Mouse (Mus musculus): ENCODE results near the gene Ptprn2. TPM values are rescaled to one million over a fixed set of nuclear protein-coding genes. Genes with fewer than 3 reads are reported as not detected.

Ptprn2 gene
- polyA plus RNA-seq, 1 experiment: 146 TPM

- no peak for DNase-seq (ENCODE audit: extremely low spot score in 1 of 2, low spot score in 1 of 2)
These were observed 370.8 kb downstream of the Ptprn2 start for GRCm38 (mm10) chr12:116856307-116856706.

- no peak for DNase-seq (ENCODE audit: extremely low spot score in 1 of 2, low spot score in 1 of 2)
These were observed 376.0 kb downstream of the Ptprn2 start for GRCm38 (mm10) chr12:116861360-116862017.

- no peak for DNase-seq (ENCODE audit: extremely low spot score in 1 of 2, low spot score in 1 of 2)
These were observed 377.9 kb downstream of the Ptprn2 start for GRCm38 (mm10) chr12:116863291-116863899.

GRCm38 (mm10) chr12:116873866-116874585 is 388.5 kb downstream of the Ptprn2 start:
- no peak for DNase-seq (ENCODE audit: extremely low spot score in 1 of 2, low spot score in 1 of 2)

GRCm38 (mm10) chr12:116887496-116888281 is 402.2 kb downstream of the Ptprn2 start:
- no peak for DNase-seq (ENCODE audit: extremely low spot score in 1 of 2, low spot score in 1 of 2)

GRCm38 (mm10) chr12:116888856-116889255 is 403.3 kb downstream of the Ptprn2 start:
- no peak for DNase-seq (ENCODE audit: extremely low spot score in 1 of 2, low spot score in 1 of 2)

- DNase-seq (ENCODE audit: extremely low spot score in 1 of 2, low spot score in 1 of 2): no peak
These were observed 407.1 kb downstream of the Ptprn2 start for GRCm38 (mm10) chr12:116892584-116892983.

- DNase-seq (ENCODE audit: extremely low spot score in 1 of 2, low spot score in 1 of 2): no peak
These were observed 411.1 kb downstream of the Ptprn2 start for GRCm38 (mm10) chr12:116896651-116897050.

GRCm38 (mm10) chr12:116901773-116902172 is 416.3 kb downstream of the Ptprn2 start:
- no peak for DNase-seq (ENCODE audit: extremely low spot score in 1 of 2, low spot score in 1 of 2)

- peak in 1 of 2 experiments; percentile 52 for DNase-seq (ENCODE audit: extremely low spot score in 1 of 2, low spot score in 1 of 2)
These were observed 421.9 kb downstream of the Ptprn2 start for GRCm38 (mm10) chr12:116907424-116907823.

GRCm38 (mm10) chr12:116908668-116909067 is 423.1 kb downstream of the Ptprn2 start:
- peak in 1 of 2 experiments; percentile 67 for DNase-seq (ENCODE audit: extremely low spot score in 1 of 2, low spot score in 1 of 2)

GRCm38 (mm10) chr12:116916776-116917175 is 431.3 kb downstream of the Ptprn2 start:
- DNase-seq (ENCODE audit: extremely low spot score in 1 of 2, low spot score in 1 of 2): no peak

GRCm38 (mm10) chr12:116919185-116919584 is 433.7 kb downstream of the Ptprn2 start:
- DNase-seq (ENCODE audit: extremely low spot score in 1 of 2, low spot score in 1 of 2): no peak

GRCm38 (mm10) chr12:116919691-116920526 is 434.4 kb downstream of the Ptprn2 start:
- DNase-seq (ENCODE audit: extremely low spot score in 1 of 2, low spot score in 1 of 2): peak in 1 of 2 experiments; percentile 66

GRCm38 (mm10) chr12:116927115-116927514 is 441.6 kb downstream of the Ptprn2 start:
- no peak for DNase-seq (ENCODE audit: extremely low spot score in 1 of 2, low spot score in 1 of 2)

GRCm38 (mm10) chr12:116927516-116927915 is 442.0 kb downstream of the Ptprn2 start:
- no peak for DNase-seq (ENCODE audit: extremely low spot score in 1 of 2, low spot score in 1 of 2)

GRCm38 (mm10) chr12:116938158-116938854 is 452.8 kb downstream of the Ptprn2 start:
- DNase-seq (ENCODE audit: extremely low spot score in 1 of 2, low spot score in 1 of 2): peak in 1 of 2 experiments; percentile 60

- no peak for DNase-seq (ENCODE audit: extremely low spot score in 1 of 2, low spot score in 1 of 2)
These were observed 458.4 kb downstream of the Ptprn2 start for GRCm38 (mm10) chr12:116943883-116944282.
